Mouse (Mus musculus): ENCODE results near the gene Myo15b. TPM values are rescaled to one million over a fixed set of nuclear protein-coding genes. Genes with fewer than 3 reads are reported as not detected.
A peak's percentile ranks its signal among the peaks of the same experiment; 100 is the strongest.

Myo15b gene
- polyA plus RNA-seq, 1 experiment from 2014 or later: 0.31 TPM

DNA sequence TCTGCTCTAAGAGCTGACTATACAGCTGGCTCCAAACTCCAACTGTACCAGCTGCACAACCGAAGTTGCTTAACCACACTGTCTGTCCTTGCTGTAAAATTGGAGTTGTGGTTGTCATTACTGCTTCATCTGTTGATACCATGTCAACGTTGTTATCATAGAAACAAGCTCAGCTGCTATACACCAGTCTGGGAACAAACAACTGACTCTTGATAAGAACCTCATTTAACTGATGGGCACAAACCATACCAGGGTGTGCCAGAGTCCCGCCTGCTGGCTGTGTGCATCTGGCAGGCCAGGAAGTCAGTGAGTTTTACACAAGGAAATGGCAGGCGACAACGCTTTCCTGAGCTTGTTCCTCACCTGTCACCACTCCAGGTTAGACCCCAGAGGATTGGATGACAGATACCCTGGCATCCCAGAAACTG is 52.9 kb downstream of the Myo15b start:
- no peak overlapping the region for H3K27ac ChIP-seq (replicated peaks; ENCODE audit: low read depth, low read length)
- no peaks in the 10 kb centered on the region for H3K27me3 ChIP-seq (ENCODE audit: control insufficient read depth, insufficient read depth, low read length)
- 95% methylated on average over 5 of the region's 5 CpGs for WGBS
- no peak overlapping the region for H3K4me3 ChIP-seq (ENCODE audit: low read depth, low read length)
- no peaks in the 10 kb centered on the region; the same call in 1 of the 2 replicates for H3K36me3 ChIP-seq (replicated peaks; ENCODE audit: control insufficient read depth, insufficient read depth, low read depth, low read length)
- H3K9me3 ChIP-seq (replicated peaks; ENCODE audit: control insufficient read depth, low read length): no peaks in the 10 kb centered on the region
- H3K9ac ChIP-seq (replicated peaks; ENCODE audit: low read length): no peak overlapping the region
- no peak overlapping the region for H3K4me2 ChIP-seq (ENCODE audit: low read depth, low read length)
- no peak for ATAC-seq (replicated peaks; ENCODE audit: insufficient number of reproducible peaks, low FRiP score, low TSS enrichment, low read depth)
- DNase-seq (ENCODE audit: low spot score): no peak
- H3K4me1 ChIP-seq (ENCODE audit: control insufficient read depth, insufficient read depth, low read length): no peaks in the 10 kb centered on the region

DNA sequence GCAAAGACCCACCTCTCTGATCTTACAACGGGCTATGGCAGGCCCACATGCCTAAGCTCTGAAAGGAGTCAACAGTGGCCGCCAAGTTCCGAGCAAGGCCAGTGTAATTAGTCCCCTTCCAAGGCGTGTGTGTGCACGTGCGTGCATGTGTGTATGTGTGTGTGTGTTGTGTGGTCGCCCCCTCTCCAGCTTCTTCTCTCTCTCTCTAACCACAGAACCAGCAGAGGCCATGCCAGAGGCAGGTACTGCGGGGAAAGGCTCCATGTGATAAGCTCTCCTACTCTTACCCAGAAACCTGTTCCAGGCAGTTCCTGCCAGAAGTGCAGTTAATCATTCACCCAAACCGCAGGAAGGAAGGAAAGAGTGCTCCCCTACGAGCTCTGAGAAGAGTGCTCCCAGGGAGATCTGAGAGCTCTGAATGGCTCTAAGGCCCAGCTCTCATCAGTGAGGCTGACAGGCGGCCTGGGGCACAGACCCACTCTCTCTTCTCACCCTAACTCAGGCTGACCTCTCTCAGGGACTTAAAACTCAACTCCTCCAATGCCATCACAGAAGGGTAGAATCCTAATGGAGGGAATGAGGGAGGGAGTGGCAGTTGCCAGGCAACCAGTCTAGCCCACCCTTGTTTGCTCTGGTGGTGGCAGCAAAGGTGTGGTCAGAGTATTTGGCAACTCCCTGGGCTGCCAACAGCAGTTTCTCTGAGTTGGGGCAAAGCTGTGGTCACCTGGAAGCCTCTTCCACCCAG is 53.6 kb downstream of the Myo15b start, which contains the start of gene Smim6:
Gene Smim6, plus strand, starts transcription at position 386 of the 745 bp plus-strand sequence.
- DNase-seq (ENCODE audit: low spot score): no peak

DNA sequence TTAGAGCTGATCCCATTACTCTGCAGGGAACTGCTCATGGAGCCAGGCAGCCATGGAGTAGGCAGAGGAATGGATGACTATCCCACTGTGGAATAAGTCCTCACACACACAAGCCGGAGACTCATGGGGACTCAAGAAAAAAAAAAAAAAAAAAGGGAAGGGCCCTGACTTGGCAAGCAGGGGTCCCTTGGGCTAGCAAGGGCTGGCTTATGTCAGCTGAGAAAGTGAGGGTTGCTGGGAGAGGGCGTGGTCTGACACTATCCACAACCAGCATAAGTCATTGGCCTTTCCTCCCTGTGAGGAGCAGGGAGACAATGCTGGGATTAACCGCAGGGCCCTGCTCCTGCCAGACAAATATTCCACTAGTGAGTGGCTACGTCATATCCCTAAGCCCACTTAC is 58.4 kb downstream of the Myo15b start:
- H3K9ac ChIP-seq (replicated peaks; ENCODE audit: low read length): no peak overlapping the region
- ATAC-seq (replicated peaks; ENCODE audit: insufficient number of reproducible peaks, low FRiP score, low TSS enrichment, low read depth) (no peak), DNase-seq (ENCODE audit: low spot score) (no peak)
- no peaks in the 10 kb centered on the region; the same call in 1 of the 2 replicates for H3K36me3 ChIP-seq (replicated peaks; ENCODE audit: control insufficient read depth, insufficient read depth, low read depth, low read length)
- H3K9me3 ChIP-seq (replicated peaks; ENCODE audit: control insufficient read depth, low read length): no peaks in the 10 kb centered on the region
- H3K27ac ChIP-seq (replicated peaks; ENCODE audit: low read depth, low read length): no peak overlapping the region
- WGBS: 98% methylated on average over 4 of the region's 4 CpGs
- H3K4me2 ChIP-seq (ENCODE audit: low read depth, low read length): no peak overlapping the region
- no peaks in the 10 kb centered on the region for H3K4me1 ChIP-seq (ENCODE audit: control insufficient read depth, insufficient read depth, low read length)
- no peaks in the 10 kb centered on the region for H3K27me3 ChIP-seq (ENCODE audit: control insufficient read depth, insufficient read depth, low read length)
- H3K4me3 ChIP-seq (ENCODE audit: low read depth, low read length): no peak overlapping the region

More for the DNA sequence above, 53.6 kb downstream of the Myo15b start, which contains the start of gene Smim6:
- Histone ChIP-seq H3K9ac (replicated peaks; ENCODE audit: low read length) (no peak within 1 kb of the TSS), H3K27ac (replicated peaks; ENCODE audit: low read depth, low read length) (no peak within 1 kb of the TSS), H3K4me2 (ENCODE audit: low read depth, low read length) (no peak within 1 kb of the TSS), H3K4me1 (ENCODE audit: control insufficient read depth, insufficient read depth, low read length) (no peaks in the 10 kb centered on the region), H3K36me3 (replicated peaks; ENCODE audit: control insufficient read depth, insufficient read depth, low read depth, low read length) (no peaks in the 10 kb centered on the region; the same call in 1 of the 2 replicates), H3K9me3 (replicated peaks; ENCODE audit: control insufficient read depth, low read length) (no peaks in the 10 kb centered on the region), H3K27me3 (ENCODE audit: control insufficient read depth, insufficient read depth, low read length) (no peaks in the 10 kb centered on the region), H3K4me3 (ENCODE audit: low read depth, low read length) (no peak within 1 kb of the TSS)
- WGBS: 80% methylated on average over 11 of the region's 11 CpGs
- ATAC-seq (replicated peaks; ENCODE audit: insufficient number of reproducible peaks, low FRiP score, low TSS enrichment, low read depth): no peak

DNA sequence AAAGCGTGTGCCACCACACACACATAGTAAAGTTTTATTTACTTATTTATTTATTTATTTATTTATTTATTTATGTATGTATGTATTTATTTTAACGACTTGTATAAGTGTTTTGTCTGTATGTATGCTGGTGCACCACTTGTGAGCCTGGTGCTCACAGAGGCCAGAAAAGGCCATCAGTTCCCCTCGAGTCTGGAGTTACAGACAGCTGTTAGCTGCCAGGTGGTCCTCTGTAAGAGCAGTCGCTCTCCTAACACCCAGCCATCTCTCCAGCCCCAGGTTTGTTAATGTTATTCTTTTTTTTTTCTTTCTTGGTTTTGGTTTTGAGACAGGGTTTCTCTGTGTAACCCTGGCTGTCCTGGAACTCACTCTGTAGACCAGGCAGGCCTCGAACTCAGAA is 60.4 kb downstream of the Myo15b start:
- Histone ChIP-seq H3K27ac (replicated peaks; ENCODE audit: low read depth, low read length) (no peak overlapping the region), H3K4me3 (ENCODE audit: low read depth, low read length) (no peak overlapping the region), H3K27me3 (ENCODE audit: control insufficient read depth, insufficient read depth, low read length) (no peaks in the 10 kb centered on the region), H3K4me2 (ENCODE audit: low read depth, low read length) (no peak overlapping the region), H3K9ac (replicated peaks; ENCODE audit: low read length) (no peak overlapping the region), H3K4me1 (ENCODE audit: control insufficient read depth, insufficient read depth, low read length) (no peaks in the 10 kb centered on the region), H3K36me3 (replicated peaks; ENCODE audit: control insufficient read depth, insufficient read depth, low read depth, low read length) (no peaks in the 10 kb centered on the region; the same call in 1 of the 2 replicates), H3K9me3 (replicated peaks; ENCODE audit: control insufficient read depth, low read length) (no peaks in the 10 kb centered on the region)
- ATAC-seq (replicated peaks; ENCODE audit: insufficient number of reproducible peaks, low FRiP score, low TSS enrichment, low read depth) (no peak), DNase-seq (ENCODE audit: low spot score) (no peak)
- WGBS: 86% methylated on average over 5 of the region's 5 CpGs

DNA sequence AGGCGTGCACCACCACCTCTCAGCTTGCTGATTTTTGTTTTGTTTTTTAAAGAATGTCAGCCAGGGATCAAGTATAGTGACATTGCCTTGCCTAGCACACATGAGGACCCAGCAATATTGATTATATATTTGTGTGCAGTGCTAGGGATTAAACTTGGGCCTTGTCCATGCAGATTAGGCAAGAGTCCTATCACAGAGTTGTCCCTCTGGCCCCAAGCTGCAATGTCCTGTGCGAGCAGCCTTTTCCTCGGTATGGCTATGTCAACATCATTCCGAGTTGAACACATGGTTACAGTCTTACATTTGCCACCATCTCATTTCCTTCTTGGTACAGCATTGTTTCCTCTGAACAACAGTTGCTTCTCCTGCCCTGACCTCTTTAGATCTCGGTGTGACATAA is 60.9 kb downstream of the Myo15b start:
- WGBS: 94% methylated on average over 5 of the region's 5 CpGs
- Histone ChIP-seq H3K9ac (replicated peaks; ENCODE audit: low read length) (no peak overlapping the region), H3K4me2 (ENCODE audit: low read depth, low read length) (no peak overlapping the region), H3K9me3 (replicated peaks; ENCODE audit: control insufficient read depth, low read length) (no peaks in the 10 kb centered on the region), H3K4me3 (ENCODE audit: low read depth, low read length) (no peak overlapping the region), H3K27ac (replicated peaks; ENCODE audit: low read depth, low read length) (no peak overlapping the region), H3K27me3 (ENCODE audit: control insufficient read depth, insufficient read depth, low read length) (no peaks in the 10 kb centered on the region), H3K4me1 (ENCODE audit: control insufficient read depth, insufficient read depth, low read length) (no peaks in the 10 kb centered on the region), H3K36me3 (replicated peaks; ENCODE audit: control insufficient read depth, insufficient read depth, low read depth, low read length) (no peaks in the 10 kb centered on the region; the same call in 1 of the 2 replicates)
- DNase-seq (ENCODE audit: low spot score): no peak
- no peak for ATAC-seq (replicated peaks; ENCODE audit: insufficient number of reproducible peaks, low FRiP score, low TSS enrichment, low read depth)

DNA sequence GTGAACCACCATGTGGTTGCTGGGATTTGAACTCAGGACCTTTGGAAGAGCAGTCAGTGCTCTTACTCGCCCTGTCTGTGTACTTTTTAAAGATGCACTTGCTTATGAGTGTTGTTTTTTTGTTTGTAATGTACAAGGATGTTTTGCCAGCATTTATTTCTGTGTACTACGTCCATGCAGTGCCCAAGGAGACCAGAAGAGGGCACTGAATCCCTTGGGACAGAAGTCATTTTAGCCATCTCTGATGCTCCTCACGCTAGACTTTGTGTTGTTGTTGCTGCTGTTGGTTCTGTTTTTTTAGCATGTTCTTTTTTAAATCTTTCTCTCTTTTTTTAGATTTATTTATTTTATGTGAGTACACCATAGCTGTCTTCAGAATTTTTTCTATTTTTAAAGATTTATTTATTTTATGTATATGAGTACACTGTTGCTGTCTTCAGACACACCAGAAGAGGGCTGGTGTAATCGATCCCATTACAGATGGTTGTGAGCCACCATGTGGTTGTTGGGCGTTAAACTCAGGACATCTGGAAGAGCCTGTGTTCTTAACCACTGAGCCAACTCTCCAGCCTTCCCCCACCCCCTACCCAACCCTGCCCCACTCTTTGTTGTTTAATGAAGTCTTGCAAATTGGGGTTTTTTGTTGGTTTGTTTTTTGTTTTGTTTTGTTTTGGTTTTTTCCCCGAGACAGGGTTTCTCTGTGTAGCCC is 62.1 kb downstream of the Myo15b start:
- 47% methylated on average over 6 of the region's 6 CpGs for WGBS

DNA sequence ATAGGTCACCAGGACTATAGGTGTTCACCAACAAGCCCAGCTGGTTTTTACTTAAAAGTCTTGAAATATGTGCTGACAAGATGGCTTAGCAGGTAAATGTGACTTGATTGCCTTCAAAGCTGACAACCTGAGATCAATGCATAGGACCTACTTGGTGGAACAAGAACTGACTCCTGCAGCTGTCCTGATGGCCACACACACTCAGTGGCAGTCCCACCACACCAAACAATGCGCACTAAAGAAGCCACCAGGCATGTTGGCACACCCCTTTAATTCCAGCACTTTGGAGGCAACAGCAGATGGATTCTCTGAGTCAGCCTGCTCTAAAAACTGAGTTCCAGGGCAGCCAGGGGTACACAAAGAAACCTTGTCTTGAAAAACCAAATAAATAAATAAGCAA is 63.8 kb downstream of the Myo15b start:
- Histone ChIP-seq H3K9ac (replicated peaks; ENCODE audit: low read length) (no peak overlapping the region), H3K36me3 (replicated peaks; ENCODE audit: control insufficient read depth, insufficient read depth, low read depth, low read length) (no peaks in the 10 kb centered on the region), H3K27ac (replicated peaks; ENCODE audit: low read depth, low read length) (no peak overlapping the region), H3K9me3 (replicated peaks; ENCODE audit: control insufficient read depth, low read length) (no peaks in the 10 kb centered on the region), H3K4me1 (ENCODE audit: control insufficient read depth, insufficient read depth, low read length) (no peaks in the 10 kb centered on the region), H3K4me2 (ENCODE audit: low read depth, low read length) (no peak overlapping the region), H3K27me3 (ENCODE audit: control insufficient read depth, insufficient read depth, low read length) (no peaks in the 10 kb centered on the region), H3K4me3 (ENCODE audit: low read depth, low read length) (no peak overlapping the region)
- no peak for DNase-seq (ENCODE audit: low spot score)
- 96% methylated on average over 1 of the region's 1 CpGs for WGBS
- ATAC-seq (replicated peaks; ENCODE audit: insufficient number of reproducible peaks, low FRiP score, low TSS enrichment, low read depth): no peak

More for the DNA sequence above, 62.1 kb downstream of the Myo15b start:
- H3K27me3 ChIP-seq (ENCODE audit: control insufficient read depth, insufficient read depth, low read length): no peaks in the 10 kb centered on the region
- H3K9ac ChIP-seq (replicated peaks; ENCODE audit: low read length): no peak overlapping the region
- H3K36me3 ChIP-seq (replicated peaks; ENCODE audit: control insufficient read depth, insufficient read depth, low read depth, low read length): no peaks in the 10 kb centered on the region; the same call in 1 of the 2 replicates
- no peak overlapping the region for H3K4me2 ChIP-seq (ENCODE audit: low read depth, low read length)
- no peaks in the 10 kb centered on the region for H3K4me1 ChIP-seq (ENCODE audit: control insufficient read depth, insufficient read depth, low read length)
- DNase-seq (ENCODE audit: low spot score): peak; percentile 66
- H3K9me3 ChIP-seq (replicated peaks; ENCODE audit: control insufficient read depth, low read length): no peaks in the 10 kb centered on the region
- H3K4me3 ChIP-seq (ENCODE audit: low read depth, low read length): no peak overlapping the region
- H3K27ac ChIP-seq (replicated peaks; ENCODE audit: low read depth, low read length): no peak overlapping the region
- ATAC-seq (replicated peaks; ENCODE audit: insufficient number of reproducible peaks, low FRiP score, low TSS enrichment, low read depth): no peak

DNA sequence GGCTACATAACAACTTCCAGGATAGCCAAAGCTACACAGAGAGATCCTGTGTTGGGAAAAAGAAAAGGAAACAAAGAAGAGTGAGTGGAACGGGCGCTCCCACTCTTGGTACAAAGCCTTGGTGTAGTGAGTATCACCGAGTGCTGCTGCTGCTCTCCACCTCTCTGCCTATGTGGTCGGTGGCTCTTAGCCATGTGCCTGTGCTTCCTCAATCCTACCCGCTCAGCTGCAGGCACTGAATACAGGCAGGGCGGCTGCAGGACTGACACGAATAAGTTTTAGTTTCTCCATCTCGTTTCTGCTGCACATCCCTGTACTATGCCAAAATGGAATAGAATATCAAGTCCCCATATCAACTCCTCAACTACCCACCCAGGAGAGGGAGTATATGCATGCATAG is 70.8 kb downstream of the Myo15b start:
- Histone ChIP-seq H3K36me3 (replicated peaks; ENCODE audit: control insufficient read depth, insufficient read depth, low read depth, low read length) (peaks cover 5% of the 10 kb centered on the region; the same call in 1 of the 2 replicates), H3K27me3 (ENCODE audit: control insufficient read depth, insufficient read depth, low read length) (no peaks in the 10 kb centered on the region), H3K4me3 (ENCODE audit: low read depth, low read length) (no peak overlapping the region), H3K9ac (replicated peaks; ENCODE audit: low read length) (no peak overlapping the region), H3K27ac (replicated peaks; ENCODE audit: low read depth, low read length) (no peak overlapping the region), H3K4me2 (ENCODE audit: low read depth, low read length) (no peak overlapping the region), H3K9me3 (replicated peaks; ENCODE audit: control insufficient read depth, low read length) (no peaks in the 10 kb centered on the region), H3K4me1 (ENCODE audit: control insufficient read depth, insufficient read depth, low read length) (no peaks in the 10 kb centered on the region)
- ATAC-seq (replicated peaks; ENCODE audit: insufficient number of reproducible peaks, low FRiP score, low TSS enrichment, low read depth): no peak
- WGBS: 85% methylated on average over 8 of the region's 8 CpGs
- DNase-seq (ENCODE audit: low spot score): no peak
